Mouse (Mus musculus): ENCODE measurements around the gene Gadd45b. TPM values are rescaled to one million over a fixed set of nuclear protein-coding genes. Genes with fewer than 3 reads are reported as not detected.

Gadd45b gene
- polyA plus RNA-seq (2012; rRNA removed): 17.9 and 29.9 TPM in 2 replicates

DNA sequence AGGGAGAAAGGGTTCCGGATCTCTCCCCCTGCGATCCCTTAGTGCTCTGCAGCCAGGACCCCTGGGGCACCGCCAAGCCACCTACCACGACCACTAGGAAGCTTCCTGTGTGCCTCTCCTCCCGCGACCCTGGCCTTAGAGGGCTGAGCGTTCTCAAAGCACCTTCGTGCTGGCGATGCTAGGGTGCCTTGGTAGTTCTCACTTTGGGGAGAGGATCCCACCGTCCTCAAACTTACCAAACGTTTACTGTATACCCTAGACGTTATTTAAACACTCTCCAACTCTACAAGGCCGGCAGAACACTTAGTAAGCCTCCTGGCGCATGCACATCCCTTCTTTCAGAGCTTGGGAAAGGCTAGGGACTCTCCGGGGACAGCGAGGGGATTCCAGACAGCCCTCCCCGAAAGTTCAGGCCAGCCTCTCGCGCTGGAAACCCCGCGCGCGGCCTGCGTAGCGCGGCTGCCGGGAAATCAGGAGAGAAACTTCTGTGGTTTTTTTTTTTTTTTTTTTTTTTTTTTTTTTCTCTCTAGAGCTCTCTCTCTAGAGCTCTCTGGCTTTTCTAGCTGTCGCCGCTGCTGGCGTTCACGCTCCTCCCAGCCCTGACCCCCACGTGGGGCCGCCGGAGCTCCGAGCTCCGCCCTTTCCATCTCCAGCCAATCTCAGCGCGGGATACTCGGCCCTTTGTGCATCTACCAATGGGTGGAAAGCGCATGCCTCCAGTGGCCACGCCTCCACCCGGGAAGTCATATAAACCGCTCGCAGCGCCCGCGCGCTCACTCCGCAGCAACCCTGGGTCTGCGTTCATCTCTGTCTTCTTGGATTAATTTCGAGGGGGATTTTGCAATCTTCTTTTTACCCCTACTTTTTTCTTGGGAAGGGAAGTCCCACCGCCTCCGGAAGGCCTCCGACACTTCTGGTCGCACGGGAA, at the start of gene Gadd45b:
TSS of gene Gadd45b (plus strand) at position 775 of the 928 bp plus-strand sequence.
- DNase-seq (ENCODE audit: low spot score): peak; percentile 95

DNA sequence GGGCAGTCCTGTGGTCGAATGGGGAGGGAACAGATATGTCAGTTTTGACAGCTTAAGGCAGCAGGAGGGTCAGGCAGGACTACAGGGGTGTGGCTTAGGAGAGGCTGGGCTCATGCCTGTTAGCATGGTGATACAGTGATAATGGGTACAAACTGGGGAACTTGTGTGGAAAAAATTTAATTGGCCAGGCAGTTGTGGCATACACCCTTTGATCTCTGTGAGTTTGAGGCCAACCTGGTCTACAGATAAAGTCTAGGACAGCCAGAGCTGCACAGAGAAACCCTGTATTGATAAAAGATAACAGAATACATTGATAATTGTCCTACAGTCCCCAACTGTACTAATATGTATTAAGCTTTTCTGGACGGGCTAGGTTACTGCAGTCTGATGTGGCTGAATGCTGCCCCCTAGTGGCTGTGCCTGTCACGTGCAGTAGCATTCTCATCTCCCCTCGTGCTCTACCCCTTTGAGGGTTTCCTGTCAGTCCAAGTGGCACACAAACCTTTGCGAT, 49.7 kb upstream of the Gadd45b start:
- DNase-seq (ENCODE audit: low spot score): no peak

DNA sequence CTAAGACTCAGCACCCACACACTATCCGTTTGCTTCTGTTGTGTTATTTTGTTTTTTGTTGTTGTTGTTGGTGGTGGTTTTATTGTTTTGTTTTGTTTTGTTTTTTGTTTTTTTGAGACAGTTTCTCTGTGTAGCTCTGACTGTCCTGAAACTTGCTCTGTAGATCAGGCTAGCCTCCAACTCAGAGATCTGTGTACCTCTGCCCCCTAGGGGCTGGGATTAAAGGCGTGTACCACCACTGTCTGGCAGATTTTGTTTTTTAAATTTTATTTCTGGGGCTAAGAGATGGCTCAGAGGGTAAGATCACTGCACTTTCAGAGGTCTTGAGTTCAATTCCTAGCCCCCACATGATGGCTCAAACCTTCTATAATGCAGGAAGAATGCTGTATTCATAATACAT, 49.0 kb upstream of the Gadd45b start:
- DNase-seq (ENCODE audit: low spot score): no peak

GRCm38 (mm10) chr10:80881301-80881700, 48.6 kb upstream of the Gadd45b start:
- DNase-seq (ENCODE audit: low spot score): no peak

- DNase-seq (ENCODE audit: low spot score): no peak
Observed at GRCm38 (mm10) chr10:80887181-80887580, 42.7 kb upstream of the Gadd45b start.

DNA sequence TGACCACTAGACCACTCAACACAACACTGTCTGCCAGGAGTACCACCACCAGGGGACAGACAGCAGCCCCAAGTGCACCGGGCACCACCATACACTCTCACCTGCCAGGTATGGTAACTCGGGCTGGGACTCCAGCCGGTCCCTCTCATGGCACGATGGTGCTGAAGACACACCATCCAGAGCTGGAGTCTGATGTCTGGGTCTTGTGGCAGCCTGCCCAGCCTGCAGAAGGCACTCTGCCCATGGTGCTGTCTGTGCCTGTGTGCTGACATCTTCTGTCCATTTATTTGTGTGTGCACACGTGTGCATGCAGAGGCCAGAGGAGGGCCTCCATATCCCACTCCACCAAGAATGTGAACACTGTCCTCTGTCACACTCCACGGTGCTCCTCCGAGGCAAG, 34.8 kb upstream of the Gadd45b start:
- DNase-seq (ENCODE audit: low spot score): no peak

DNA sequence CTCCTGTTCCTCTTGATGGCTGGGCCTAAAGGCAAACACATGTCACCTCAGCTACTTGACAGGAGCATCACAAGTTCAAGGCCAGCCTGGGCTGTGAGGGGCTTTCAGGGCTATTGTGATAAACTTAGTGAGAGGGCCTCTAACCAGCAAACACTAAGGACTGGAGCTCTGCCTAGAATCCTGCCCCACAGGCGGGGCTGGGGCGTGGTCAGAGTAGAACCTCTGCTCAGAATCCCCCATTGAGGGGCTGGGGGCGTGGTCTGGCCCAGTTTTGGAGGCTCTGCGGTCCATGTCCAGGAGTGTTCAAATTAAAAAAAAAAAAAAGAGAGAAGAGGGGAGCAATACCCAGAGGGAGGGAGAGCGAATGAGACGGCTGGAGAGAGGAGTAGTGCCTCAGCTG, 34.2 kb upstream of the Gadd45b start:
- DNase-seq (ENCODE audit: low spot score): no peak

- DNase-seq (ENCODE audit: low spot score): no peak
Observed at GRCm38 (mm10) chr10:80896581-80897485, 33.0 kb upstream of the Gadd45b start.

DNA sequence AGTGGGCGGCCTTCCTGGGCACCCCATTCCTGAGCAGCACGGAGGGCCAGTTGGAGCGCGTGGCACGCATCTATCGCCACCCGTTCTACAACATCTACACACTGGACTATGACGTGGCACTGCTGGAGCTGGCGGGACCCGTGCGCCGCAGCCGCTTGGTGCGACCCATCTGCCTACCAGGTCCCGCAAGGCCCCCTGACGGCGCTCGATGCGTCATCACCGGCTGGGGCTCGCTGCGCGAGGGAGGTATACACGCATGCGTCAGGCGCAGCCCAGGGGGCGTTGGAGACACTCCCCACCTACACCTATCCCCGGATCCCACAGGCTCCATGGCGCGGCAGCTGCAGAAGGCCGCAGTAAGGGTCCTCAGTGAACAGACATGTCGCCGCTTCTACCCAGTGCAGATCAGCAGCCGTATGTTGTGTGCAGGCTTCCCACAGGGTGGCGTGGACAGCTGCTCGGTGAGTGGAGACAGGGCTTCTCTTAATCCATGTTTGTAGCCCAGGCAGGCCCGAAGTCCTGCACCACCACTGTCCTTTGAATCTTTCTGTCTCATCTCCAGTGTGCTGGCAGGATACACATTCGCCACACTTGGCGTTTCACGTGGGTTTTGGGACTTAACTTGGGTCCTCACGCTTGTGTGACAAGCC, 31.9 kb upstream of the Gadd45b start:
- DNase-seq (ENCODE audit: low spot score): no peak

GRCm38 (mm10) chr10:80899074-80899473, 30.8 kb upstream of the Gadd45b start:
- no peak for DNase-seq (ENCODE audit: low spot score)

GRCm38 (mm10) chr10:80899591-80900317, 30.1 kb upstream of the Gadd45b start:
- no peak for DNase-seq (ENCODE audit: low spot score)

- DNase-seq (ENCODE audit: low spot score): peak; percentile 85
Observed at GRCm38 (mm10) chr10:80900318-80901247, 29.3 kb upstream of the Gadd45b start, which contains the start of gene Timm13. Timm13 (minus strand) TSS chr10:80900969.

GRCm38 (mm10) chr10:80901409-80902272, 28.2 kb upstream of the Gadd45b start:
- DNase-seq (ENCODE audit: low spot score): no peak

- no peak for DNase-seq (ENCODE audit: low spot score)
Observed at GRCm38 (mm10) chr10:80902273-80902940, 27.5 kb upstream of the Gadd45b start.

- DNase-seq (ENCODE audit: low spot score): no peak
Observed at GRCm38 (mm10) chr10:80903282-80903681, 26.6 kb upstream of the Gadd45b start.

DNA sequence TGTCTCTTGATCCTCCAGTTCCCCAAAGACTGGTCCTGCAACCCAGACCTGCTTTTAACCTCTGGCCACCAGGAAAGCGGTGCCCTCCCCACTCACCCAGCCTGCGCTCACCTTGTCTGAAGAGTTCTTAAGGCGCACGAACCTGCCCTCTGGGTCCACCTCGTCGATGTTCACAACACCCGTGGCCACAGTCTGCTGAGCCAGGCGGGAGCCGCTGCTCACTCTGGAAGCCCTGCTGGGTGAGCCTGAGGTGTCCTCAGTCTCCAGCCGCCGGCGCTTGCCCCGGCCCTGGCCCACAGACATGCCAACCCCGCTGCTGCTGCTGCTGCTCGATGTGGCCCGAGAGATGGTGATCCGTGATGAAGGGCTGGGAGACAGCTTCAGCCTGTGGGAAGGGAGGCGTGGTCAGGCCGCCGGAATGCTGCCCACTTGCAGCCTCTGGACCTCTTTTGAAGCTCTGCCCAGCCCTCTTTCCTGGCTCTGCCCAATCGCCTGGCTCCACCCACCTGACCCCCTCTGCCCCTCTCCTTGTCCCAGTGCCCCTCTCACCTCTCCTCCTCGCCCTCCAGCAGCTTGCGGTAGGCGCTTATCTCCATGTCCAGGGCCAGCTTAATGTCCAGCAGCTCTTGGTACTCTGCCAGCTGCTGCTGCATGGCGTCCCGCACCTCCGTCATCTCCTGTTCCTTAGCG, 25.7 kb upstream of the Gadd45b start:
- DNase-seq (ENCODE audit: low spot score): no peak

- no peak for DNase-seq (ENCODE audit: low spot score)
Observed at GRCm38 (mm10) chr10:80904709-80905108, 25.2 kb upstream of the Gadd45b start.
